Mouse (Mus musculus) urinary bladder, postnatal 14 days (tissue): ENCODE data around the gene Rpl21.
A peak's percentile ranks its signal among the peaks of the same experiment; 100 is the strongest.

Source experiments
- DNase-seq: peaks from one replicate; pipeline ENCODE4 v3.0.0; 2021; ENCODE audit warnings: low spot score

Gene Rpl21

DNA sequence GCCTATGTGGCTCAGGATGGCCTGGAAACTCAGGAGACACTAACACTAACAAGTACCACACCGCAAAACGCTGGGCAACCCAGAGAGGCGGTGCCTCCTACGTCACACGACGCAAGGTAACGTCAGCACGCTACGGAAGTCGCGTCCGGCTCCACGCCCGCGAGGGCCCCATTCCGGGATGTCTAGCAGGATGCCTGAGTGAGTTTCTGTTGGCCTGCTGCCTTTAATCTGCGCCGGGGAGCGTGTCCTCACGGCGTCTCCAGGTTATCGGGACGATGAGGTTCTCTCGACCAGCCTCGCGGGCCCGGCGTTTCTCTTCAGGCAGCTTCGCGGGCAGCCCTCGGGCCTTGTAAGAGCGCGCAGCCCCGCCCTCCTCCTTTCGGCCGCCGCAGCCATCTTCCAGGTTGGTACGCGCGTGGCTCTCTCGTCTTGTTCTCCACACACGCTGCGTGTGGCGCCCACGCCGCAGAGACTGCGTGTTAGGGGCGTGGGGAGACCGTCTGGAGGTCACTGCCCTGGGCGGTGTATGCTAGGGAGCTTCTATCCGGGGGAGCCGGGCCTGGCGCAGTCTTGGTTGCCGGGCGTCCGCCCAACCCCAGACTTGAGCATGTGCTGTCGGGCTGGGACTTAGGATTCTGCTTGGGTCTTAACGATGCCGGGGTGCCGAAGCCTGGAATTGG lies at the start of gene Rpl21:
Rpl21 (plus strand) TSS at position 122 of the 680 bp plus-strand sequence.
- DNase-seq: peak; percentile 94

- DNase-seq: no peak
Measured at GRCm38 (mm10) chr5:146783300-146783699, 49.4 kb upstream of the Rpl21 start.

GRCm38 (mm10) chr5:146783891-146784290 lies 48.8 kb upstream of the Rpl21 start:
- DNase-seq: no peak

- DNase-seq: no peak
Measured at GRCm38 (mm10) chr5:146786123-146786522, 46.6 kb upstream of the Rpl21 start.

- DNase-seq: no peak
Measured at GRCm38 (mm10) chr5:146789413-146789812, 43.3 kb upstream of the Rpl21 start.

DNA sequence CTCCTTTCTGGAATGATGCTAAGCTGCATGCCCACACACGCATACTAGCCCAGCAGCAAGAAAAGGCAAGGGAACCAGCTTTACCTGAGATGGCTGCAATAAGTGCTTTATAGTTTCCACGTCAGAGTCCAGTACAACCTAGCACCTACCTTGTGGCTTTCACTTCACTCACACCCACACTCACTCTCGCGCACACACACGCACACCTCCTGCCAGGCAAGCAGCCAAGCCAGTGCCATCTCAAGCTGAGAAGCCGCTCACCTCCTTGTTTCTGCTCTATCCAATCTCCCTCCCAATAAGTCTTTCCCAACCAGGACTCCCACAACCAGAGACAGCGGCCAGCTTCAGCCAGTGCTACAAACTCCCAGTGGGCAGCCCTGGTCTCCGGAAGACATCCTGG lies 41.7 kb upstream of the Rpl21 start:
- DNase-seq: no peak

DNA sequence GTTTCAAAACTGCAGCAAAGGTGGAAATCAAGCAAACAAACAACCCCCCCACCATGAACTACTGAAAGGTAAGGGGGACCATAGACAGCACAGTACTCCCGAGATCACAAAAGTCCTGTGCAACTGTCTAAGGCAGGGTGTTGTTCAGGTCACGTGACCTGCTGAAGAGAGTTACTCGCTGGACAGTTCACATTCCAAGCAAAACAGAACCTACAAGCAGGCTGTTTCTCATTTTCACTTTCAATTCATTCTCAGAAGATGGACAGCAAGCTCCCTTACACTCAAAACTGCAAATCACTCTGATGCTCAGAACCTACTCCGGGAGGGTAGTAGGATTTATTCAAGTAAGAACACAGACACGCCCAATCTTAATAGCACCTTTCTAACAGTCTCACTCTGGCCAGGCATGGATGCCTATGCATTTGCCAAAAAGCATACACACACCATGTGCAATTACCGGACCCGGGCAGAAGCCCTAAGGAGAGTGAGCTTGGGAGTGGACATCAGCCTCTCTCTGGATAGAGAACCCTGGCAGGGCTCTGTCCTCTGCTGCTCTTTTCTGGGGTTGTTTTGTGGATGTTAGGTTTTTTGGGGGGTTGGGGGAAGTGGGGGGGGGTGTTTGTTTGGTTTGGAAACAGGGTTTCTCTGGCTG lies 40.4 kb upstream of the Rpl21 start:
- no peak for DNase-seq

DNA sequence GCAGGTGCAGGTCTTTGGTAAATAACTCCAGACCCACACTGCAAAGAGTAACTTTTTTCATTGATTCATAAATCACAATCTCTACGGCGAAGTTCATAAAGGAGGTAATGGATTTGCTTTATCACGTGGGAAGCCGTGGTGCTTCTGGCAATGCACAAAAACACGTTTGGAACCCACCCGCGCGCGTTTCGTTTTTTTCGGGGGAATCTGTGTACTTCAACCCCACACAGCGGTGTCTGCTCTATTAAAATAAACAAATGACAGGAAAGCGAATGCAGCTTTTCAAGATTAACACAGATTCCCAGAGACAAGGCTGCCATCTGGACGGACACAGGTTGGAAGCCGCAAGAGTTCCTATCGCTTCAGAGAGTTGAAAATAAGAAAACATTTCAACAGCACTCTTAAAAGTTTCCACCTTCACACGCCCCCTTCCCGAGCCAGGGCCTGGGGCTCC lies 39.0 kb upstream of the Rpl21 start:
- DNase-seq: peak; percentile 16

DNA sequence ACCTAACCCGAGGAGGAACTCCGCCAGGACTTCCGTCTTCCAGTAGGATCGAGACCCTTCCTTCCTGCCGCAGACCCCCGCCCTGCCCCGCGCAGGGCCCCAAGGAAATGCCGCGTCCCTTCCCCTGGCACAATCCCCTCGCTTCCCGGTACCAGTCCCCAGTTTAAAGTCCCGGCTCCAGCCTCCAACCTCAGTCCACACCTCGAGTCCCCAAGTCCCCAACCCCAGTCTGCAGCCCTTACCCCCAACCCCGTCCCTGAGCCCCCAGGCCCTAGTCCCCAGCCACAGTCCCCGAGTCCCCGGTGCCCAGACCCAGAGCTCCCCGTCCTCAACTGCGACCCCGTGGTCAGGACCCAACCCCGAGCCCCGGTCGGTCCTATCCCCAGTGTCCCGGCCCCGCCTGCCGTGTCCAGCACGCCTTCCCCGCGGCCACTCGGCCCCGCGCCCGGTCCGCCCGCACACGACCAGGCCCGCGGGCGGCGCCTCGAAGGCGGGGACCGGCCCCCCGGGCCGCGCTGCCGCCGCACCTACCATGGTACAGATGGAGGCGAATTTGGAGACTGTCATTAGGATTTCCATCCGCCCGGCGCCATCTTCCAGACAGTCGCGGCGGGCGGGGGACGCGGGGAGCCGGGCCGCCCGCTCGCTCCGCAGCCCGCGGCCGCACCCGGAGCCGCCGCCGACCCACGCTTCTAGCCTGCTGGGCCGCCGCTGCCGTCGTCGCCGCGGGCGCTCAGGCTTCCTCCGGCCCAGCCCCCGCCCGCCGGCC lies 38.4 kb upstream of the Rpl21 start:
- no peak for DNase-seq

- DNase-seq: peak; percentile 97
Measured at GRCm38 (mm10) chr5:146794853-146795252, 37.8 kb upstream of the Rpl21 start, which contains the start of gene Usp12. Gene Usp12 (minus strand): TSS chr5:146795006.

- no peak for DNase-seq
Measured at GRCm38 (mm10) chr5:146795728-146796127, 37.0 kb upstream of the Rpl21 start.

DNA sequence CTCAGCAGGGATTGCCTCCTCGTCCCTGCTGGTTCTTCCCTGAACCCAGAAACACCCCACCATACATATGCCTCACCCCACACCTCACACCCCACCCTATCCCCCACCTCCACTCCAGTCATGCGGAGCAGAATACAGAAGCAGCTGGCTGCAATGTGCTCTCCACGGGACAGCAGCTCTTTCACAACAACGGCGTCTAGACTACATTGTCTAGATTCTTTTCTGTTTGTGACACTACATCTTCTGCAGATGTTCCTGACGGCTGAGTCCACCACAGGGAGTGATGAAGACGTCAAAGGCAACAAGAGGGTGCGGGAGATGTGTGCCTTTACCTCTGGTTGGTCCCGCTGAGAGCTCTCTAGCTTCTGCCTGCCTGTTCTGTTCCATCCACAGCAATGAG lies 34.7 kb upstream of the Rpl21 start:
- no peak for DNase-seq

- DNase-seq: no peak
Measured at GRCm38 (mm10) chr5:146806004-146806430, 26.7 kb upstream of the Rpl21 start.

GRCm38 (mm10) chr5:146809951-146810350 lies 22.7 kb upstream of the Rpl21 start:
- DNase-seq: no peak

GRCm38 (mm10) chr5:146812866-146813265 lies 19.8 kb upstream of the Rpl21 start:
- no peak for DNase-seq

GRCm38 (mm10) chr5:146813421-146813820 lies 19.3 kb upstream of the Rpl21 start:
- no peak for DNase-seq

DNA sequence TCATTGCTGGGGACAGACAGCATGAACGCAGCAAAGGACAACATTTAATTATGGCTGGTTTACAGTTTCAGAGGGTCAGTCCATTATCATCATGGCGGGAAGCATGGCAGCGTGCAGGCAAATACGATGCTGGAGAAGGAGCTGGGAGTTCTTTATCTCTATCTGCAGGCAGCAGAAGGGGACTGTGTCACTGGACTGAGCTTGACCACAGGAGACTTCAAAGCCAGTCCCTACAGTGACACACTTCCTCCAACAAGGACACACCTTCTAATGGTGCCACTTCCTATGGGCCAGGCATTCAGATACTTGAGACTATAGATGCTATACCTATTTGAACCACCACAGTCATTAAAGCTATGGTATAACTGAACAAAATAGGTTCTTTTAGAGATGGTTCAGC lies 17.3 kb upstream of the Rpl21 start:
- no peak for DNase-seq

- no peak for DNase-seq
Measured at GRCm38 (mm10) chr5:146817583-146817982, 15.1 kb upstream of the Rpl21 start.

- DNase-seq: no peak
Measured at GRCm38 (mm10) chr5:146818906-146819623, 13.6 kb upstream of the Rpl21 start.

DNA sequence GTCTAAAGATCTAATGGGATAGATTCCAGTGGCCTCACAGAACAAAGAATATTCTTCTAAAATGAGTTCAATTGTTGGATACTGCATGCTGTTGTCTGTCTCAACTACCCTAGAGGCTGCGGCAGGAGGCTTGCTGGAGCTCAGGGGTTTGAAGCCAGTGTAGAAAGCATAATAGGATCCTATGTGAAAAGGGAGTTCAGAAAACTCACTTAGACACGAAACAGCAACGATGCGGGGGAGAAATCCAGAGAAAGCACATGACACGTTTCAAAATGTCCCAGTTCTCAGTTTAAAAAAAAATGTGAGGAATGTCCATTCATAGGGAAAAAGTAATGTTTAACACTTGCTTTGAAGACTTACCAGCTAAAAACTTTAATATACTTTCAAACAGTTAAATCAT lies 9.7 kb upstream of the Rpl21 start:
- DNase-seq: no peak

DNA sequence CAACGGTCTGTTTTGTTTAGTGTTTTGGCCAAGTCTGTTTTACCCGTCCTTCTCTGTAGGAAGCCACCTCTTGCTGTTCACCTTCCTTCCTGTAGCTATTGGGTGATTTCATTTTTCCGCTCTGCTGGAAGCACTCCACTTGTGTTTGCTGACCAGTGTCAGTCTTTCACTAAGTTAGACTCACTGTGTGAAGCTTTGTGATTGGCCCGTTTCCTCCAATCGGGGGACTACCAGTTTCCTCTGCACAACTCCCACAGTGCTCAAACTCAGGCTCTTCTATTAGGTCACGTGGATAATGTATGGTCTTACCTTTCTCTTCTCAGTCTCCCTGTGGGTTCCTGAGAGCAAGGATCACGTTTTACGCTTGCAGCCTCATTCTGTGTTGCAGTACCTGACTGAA lies 3.2 kb upstream of the Rpl21 start:
- DNase-seq: no peak

DNA sequence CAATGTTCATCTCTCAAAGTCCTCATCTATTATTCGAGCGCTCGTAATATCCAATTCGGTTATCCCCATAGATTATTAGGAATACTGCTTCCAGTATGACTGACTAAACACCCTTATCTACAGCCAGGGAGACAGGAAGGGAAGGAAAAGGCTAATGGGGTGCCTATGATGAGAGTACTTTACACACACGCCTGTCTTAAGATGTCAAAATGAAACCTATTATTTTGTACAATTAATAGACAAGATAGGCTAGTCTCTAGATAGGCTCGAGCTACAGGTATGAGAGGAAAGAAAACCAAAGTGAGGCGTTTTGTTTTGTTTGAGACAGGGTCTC lies 288 bp upstream of the Rpl21 start:
- DNase-seq: no peak
